Mouse (Mus musculus) CH12.LX (cell line): Measurements from ENCODE around the gene Ntmt1. TPM values are rescaled to one million over a fixed set of nuclear protein-coding genes. Genes with fewer than 3 reads are reported as not detected.

Experiments
- DNase-seq: peaks from one replicate; pipeline ENCODE4 v3.0.0-alpha.2; 2013; ENCODE audit errors: extremely low read depth
- H3K27ac ChIP-seq: 2 replicates; pipeline ENCODE4 v1.5.1; 2012; ENCODE audit warnings: low read depth, mild to moderate bottlenecking, control low read depth, moderate library complexity; ENCODE audit not compliant: insufficient read depth
- H3K27me3 ChIP-seq: replicated peaks from 2 replicates; pipeline ENCODE3; 2012; ENCODE audit warnings: inconsistent platforms
- H3K36me3 ChIP-seq, 2 experiments: replicated peaks in 1 of 2; 2 replicates each; pipeline versions ENCODE3 to v1.6.1; 2012; ENCODE audit warnings: inconsistent platforms in 1 of 2, low read length in 1 of 2, mild to moderate bottlenecking in 1 of 2, mixed read lengths in 1 of 2, moderate library complexity in 1 of 2; ENCODE audit not compliant: control insufficient read depth in 1 of 2, insufficient read depth in 1 of 2
- H3K4me1 ChIP-seq, 2 experiments: 2 replicates each; pipeline ENCODE4 v1.6.1; 2012; ENCODE audit warnings: inconsistent platforms in 1 of 2, moderate library complexity in 1 of 2; ENCODE audit not compliant: insufficient read depth in 2 of 2, control insufficient read depth in 1 of 2
- H3K4me2 ChIP-seq: 2 replicates; pipeline ENCODE4 v1.6.1; 2012; ENCODE audit warnings: low read depth, mild to moderate bottlenecking, control low read depth; ENCODE audit not compliant: poor library complexity, insufficient read depth, severe bottlenecking
- H3K4me3 ChIP-seq, 3 experiments: fragments of 150-350 bp in 1 of 3; sonication (generic) in 1 of 3; replicated peaks in 1 of 3; 2 replicates each; pipeline versions ENCODE3 to v1.5.1; 2011 to 2012; ENCODE audit warnings: low read depth in 2 of 3, low read length in 2 of 3, mild to moderate bottlenecking in 2 of 3, moderate library complexity in 2 of 3, control low read depth in 1 of 3, improper control_type of control experiment in 1 of 3, inconsistent platforms in 1 of 3, mixed read lengths in 1 of 3; ENCODE audit not compliant: poor library complexity in 1 of 3
- H3K79me2 ChIP-seq: replicated peaks from 2 replicates; pipeline ENCODE4 v1.6.1; 2012; ENCODE audit warnings: mild to moderate bottlenecking, moderate library complexity; ENCODE audit not compliant: control insufficient read depth, poor library complexity, insufficient read depth, severe bottlenecking; ENCODE audit errors: extremely low read depth
- H3K9ac ChIP-seq: 2 replicates; pipeline ENCODE4 v1.6.1; 2012; ENCODE audit warnings: low read depth, mild to moderate bottlenecking, control low read depth, moderate library complexity; ENCODE audit not compliant: insufficient read depth
- H3K9me3 ChIP-seq: replicated peaks from 2 replicates; pipeline ENCODE3; 2012; ENCODE audit warnings: low read length, inconsistent platforms, mixed read lengths
- CHD1 ChIP-seq: IDR thresholded peaks from 2 replicates; pipeline ENCODE4 v1.6.1; 2012; ENCODE audit warnings: low read depth, low read length, improper control_type of control experiment, inconsistent platforms
- CHD2 ChIP-seq: IDR thresholded peaks from 2 replicates; pipeline ENCODE4 v1.6.1; 2011; ENCODE audit warnings: low read length, improper control_type of control experiment
- EP300 ChIP-seq: IDR thresholded peaks from 2 replicates; pipeline ENCODE4 v1.6.1; 2011; ENCODE audit warnings: low read length, improper control_type of control experiment
- HCFC1 ChIP-seq: IDR thresholded peaks from 2 replicates; pipeline ENCODE4 v1.6.1; 2012; ENCODE audit warnings: low read depth, mild to moderate bottlenecking, inconsistent platforms, low read length, improper control_type of control experiment
- KAT2A ChIP-seq: IDR thresholded peaks from 2 replicates; pipeline ENCODE4 v1.6.1; 2012; ENCODE audit warnings: low read length, improper control_type of control experiment, inconsistent platforms; ENCODE audit not compliant: insufficient replicate concordance
- MAFK ChIP-seq: IDR thresholded peaks from 2 replicates; pipeline ENCODE4 v1.6.1; 2011; ENCODE audit warnings: low read length, improper control_type of control experiment; ENCODE audit not compliant: insufficient replicate concordance
- MAX ChIP-seq: IDR thresholded peaks from 2 replicates; pipeline ENCODE4 v1.6.1; 2011; ENCODE audit warnings: low read length, improper control_type of control experiment
- MXI1 ChIP-seq: IDR thresholded peaks from 2 replicates; pipeline ENCODE4 v1.6.1; 2011; ENCODE audit warnings: mild to moderate bottlenecking, low read depth, low read length, improper control_type of control experiment
- NRF1 ChIP-seq: IDR thresholded peaks from 2 replicates; pipeline ENCODE4 v1.6.1; 2014; ENCODE audit warnings: low read depth, mild to moderate bottlenecking, inconsistent platforms, low read length, improper control_type of control experiment, moderate library complexity
- POLR2A ChIP-seq: IDR thresholded peaks from 2 replicates; pipeline ENCODE4 v1.6.1; 2011; ENCODE audit warnings: low read depth, mild to moderate bottlenecking, improper control_type of control experiment, low read length
- POLR2AphosphoS2 ChIP-seq: IDR thresholded peaks from 2 replicates; pipeline ENCODE4 v1.6.1; 2011; ENCODE audit warnings: low read depth, low read length, improper control_type of control experiment
- RAD21 ChIP-seq: IDR thresholded peaks from 2 replicates; pipeline ENCODE4 v1.6.1; 2011; ENCODE audit warnings: low read depth, mild to moderate bottlenecking, low read length, improper control_type of control experiment, moderate library complexity
- RCOR1 ChIP-seq: conservative IDR thresholded peaks from 2 replicates; pipeline ENCODE4 v1.6.1; 2012; ENCODE audit warnings: low read depth, mild to moderate bottlenecking, inconsistent platforms, low read length, improper control_type of control experiment
- SMC3 ChIP-seq: IDR thresholded peaks from 2 replicates; pipeline ENCODE4 v1.6.1; 2011; ENCODE audit warnings: low read depth, low read length, improper control_type of control experiment
- UBTF ChIP-seq: IDR thresholded peaks from 2 replicates; pipeline ENCODE4 v1.6.1; 2012; ENCODE audit warnings: low read depth, mild to moderate bottlenecking, inconsistent platforms, low read length, improper control_type of control experiment, moderate library complexity
- USF2 ChIP-seq: conservative IDR thresholded peaks from 2 replicates; pipeline ENCODE4 v1.6.1; 2011; ENCODE audit warnings: low read depth, low read length, improper control_type of control experiment
- dilution Hi-C: fragments of 300-500 bp; cut with MboI; formaldehyde crosslinking; loops from 2 replicates; pipeline ENCODE4 v1.14.3; 2020; ENCODE audit warnings: low sequenced_read_pairs; ENCODE audit not compliant: extremely low pct_unique_long_range_greater_than_20kb, extremely low pct_ligation_motif_present
- in situ Hi-C: fragments of 300-500 bp; cut with MboI; formaldehyde crosslinking; loops from 3 replicates; pipeline ENCODE4 v1.14.3; 2019; ENCODE audit warnings: low sequenced_read_pairs, low pct_ligation_motif_present, low pct_unique_long_range_greater_than_20kb, mixed read lengths
- polyA plus RNA-seq: library from polyadenylated mRNA; unstranded; fragments of >175 nt; gene quantifications from 2 replicates; pipeline ENCODE4 v1.2.1, GENCODE M21; 2012; ENCODE audit warnings: low read depth; ENCODE audit not compliant: insufficient read length
- total RNA-seq, 2 experiments: library from RNA; depleted of rRNA; stranded (reverse); fragments of 300-350 nt in 1 of 2; fragments of >200 nt in 1 of 2; gene quantifications; 2 replicates each; pipeline ENCODE4 v1.2.3; 2012 to 2014

Ntmt1 gene
- total and polyA plus RNA-seq, 3 experiments: 43.3 to 66.1 (median 50.4) TPM

GRCm38 (mm10) chr2:30760706-30761105 lies 46.9 kb upstream of the Ntmt1 start:
- Histone ChIP-seq H3K9me3 (peaks cover 32% of the 10 kb centered on the region), H3K36me3 (no peaks in the 10 kb centered on the region), H3K27me3 (peaks cover 13% of the 10 kb centered on the region), H3K4me2 (no peak overlapping the region), H3K79me2 (no peaks in the 10 kb centered on the region), H3K4me1 (peaks cover 0 to 8% of the 10 kb centered on the region in 2 experiments; a peak in 1 of 4 replicates), H3K27ac (no peak overlapping the region), H3K4me3 (no peak overlapping the region), H3K9ac (no peak overlapping the region)
- dilution Hi-C loops (no loop called here), in situ Hi-C loops (no loop called here)
- no peak for DNase-seq
- TF ChIP-seq MAFK (no peak), POLR2A (no peak), EP300 (no peak)

- Histone ChIP-seq H3K27ac (no peak overlapping the region), H3K9me3 (peaks cover 23% of the 10 kb centered on the region), H3K9ac (no peak overlapping the region), H3K4me2 (no peak overlapping the region), H3K27me3 (peaks cover 13% of the 10 kb centered on the region), H3K36me3 (no peaks in the 10 kb centered on the region), H3K4me1 (peaks cover 8 to 27% of the 10 kb centered on the region in 2 experiments), H3K79me2 (no peaks in the 10 kb centered on the region), H3K4me3 (no peak overlapping the region)
- DNase-seq: no peak
- TF ChIP-seq CHD2 (no peak), RAD21 (no peak), MXI1 (no peak), SMC3 (no peak), POLR2AphosphoS2 (no peak), MAX (no peak), HCFC1 (no peak), RCOR1 (no peak), EP300 (no peak), NRF1 (no peak)
- dilution Hi-C loops (no loop called here), in situ Hi-C loops (no loop called here)
These were observed 41.2 kb upstream of the Ntmt1 start for GRCm38 (mm10) chr2:30766446-30766845.

DNA sequence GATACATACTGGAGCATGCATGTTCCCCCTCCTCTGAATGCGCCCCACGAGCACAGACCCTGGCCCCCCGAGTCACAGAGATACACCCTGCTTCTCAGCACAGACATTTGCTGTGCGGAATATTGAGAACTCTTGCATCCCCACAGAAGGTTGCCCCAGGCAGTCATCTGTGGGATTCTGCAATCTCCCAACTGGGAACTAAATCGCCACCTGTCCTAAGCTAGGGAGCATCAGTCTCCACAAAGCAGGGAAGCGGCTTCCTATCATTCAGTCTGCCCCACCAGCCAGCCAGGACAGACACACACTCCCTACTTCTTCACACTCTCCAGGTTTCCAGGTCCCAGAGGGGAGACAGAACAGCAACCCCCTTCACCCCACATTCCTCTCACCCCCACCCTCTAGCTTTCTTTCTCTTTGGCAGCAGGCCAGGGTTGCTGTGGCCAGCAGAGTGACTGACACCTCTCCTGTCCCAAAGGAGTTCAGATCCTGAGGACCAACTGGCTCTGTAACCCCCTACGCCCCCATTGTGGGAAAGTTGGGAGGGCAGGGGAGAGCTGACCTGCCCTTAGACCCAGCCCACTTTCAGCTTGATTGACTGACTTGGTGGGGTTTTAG lies 39.9 kb upstream of the Ntmt1 start:
- dilution Hi-C loops (no loop called here), in situ Hi-C loops (no loop called here)
- Histone ChIP-seq H3K4me3 (no peak overlapping the region), H3K36me3 (no peaks in the 10 kb centered on the region), H3K9ac (no peak overlapping the region), H3K4me1 (peaks cover 14 to 39% of the 10 kb centered on the region in 2 experiments), H3K79me2 (no peaks in the 10 kb centered on the region), H3K9me3 (peaks cover 17% of the 10 kb centered on the region), H3K27me3 (peaks cover 10% of the 10 kb centered on the region), H3K4me2 (no peak overlapping the region), H3K27ac (no peak overlapping the region)
- DNase-seq: no peak
- TF ChIP-seq UBTF (no peak), CHD1 (no peak), USF2 (no peak), KAT2A (no peak)
